Mouse (Mus musculus) G1E (cell line): ENCODE results near the gene Dip2b. TPM values are rescaled to one million over a fixed set of nuclear protein-coding genes. Genes with fewer than 3 reads are reported as not detected.

Experiments used
- ATAC-seq: 2 replicates; pipeline ENCODE4 v1.8.0; 2016; ENCODE audit warnings: mild to moderate bottlenecking; ENCODE audit not compliant: insufficient number of reproducible peaks, poor library complexity, low FRiP score, severe bottlenecking; ENCODE audit errors: extremely low read depth
- DNase-seq: peaks from one replicate; pipeline ENCODE4 v3.0.0; 2012; ENCODE audit warnings: low spot score
- H3K27me3 ChIP-seq: 2 replicates; pipeline ENCODE4 v1.6.1; 2012; ENCODE audit warnings: mild to moderate bottlenecking, low read length, inconsistent platforms; ENCODE audit not compliant: insufficient read depth
- H3K36me3 ChIP-seq: replicated peaks from 2 replicates; pipeline ENCODE3; 2012; ENCODE audit warnings: mild to moderate bottlenecking, inconsistent platforms
- H3K4me1 ChIP-seq: 2 replicates; pipeline ENCODE4 v1.6.1; 2012; ENCODE audit warnings: low read depth, low read length, inconsistent platforms, mixed read lengths; ENCODE audit not compliant: insufficient read depth
- H3K4me3 ChIP-seq: 2 replicates; pipeline ENCODE4 v1.5.1; 2012; ENCODE audit warnings: low read depth, mild to moderate bottlenecking, inconsistent platforms, low read length, moderate library complexity, mixed read lengths
- H3K9me3 ChIP-seq: replicated peaks from 2 replicates; pipeline ENCODE4 v1.6.1; 2012; ENCODE audit warnings: inconsistent platforms
- CTCF ChIP-seq: IDR thresholded peaks from 2 replicates; pipeline ENCODE4 v1.5.1; 2012; ENCODE audit warnings: low read depth, low read length, inconsistent platforms, mixed read lengths
- GATA1 ChIP-seq: IDR thresholded peaks from 2 replicates; pipeline ENCODE4 v1.6.1; 2012; ENCODE audit warnings: borderline replicate concordance, low read length, inconsistent platforms, mixed read lengths
- GATA2 ChIP-seq: IDR thresholded peaks from 2 replicates; pipeline ENCODE4 v1.6.1; 2012; ENCODE audit warnings: low read depth, low read length, inconsistent platforms, borderline replicate concordance
- POLR2AphosphoS5 ChIP-seq: IDR thresholded peaks from 2 replicates; pipeline ENCODE4 v1.6.1; 2012; ENCODE audit warnings: low read depth, low read length, inconsistent platforms; ENCODE audit not compliant: insufficient replicate concordance
- TAL1 ChIP-seq: conservative IDR thresholded peaks from 2 replicates; pipeline ENCODE4 v1.6.1; 2012; ENCODE audit warnings: low read depth, low read length, inconsistent platforms, mixed read lengths
- polyA plus RNA-seq: library from polyadenylated mRNA; stranded (reverse); fragments of >175 nt; gene quantifications from 2 replicates; pipeline ENCODE4 v1.2.3, GENCODE M21; 2012
- total RNA-seq, 2 experiments: library from RNA; stranded (forward) in 1 of 2; stranded (reverse) in 1 of 2; fragments of 200-1000 nt in 1 of 2; fragments of >200 nt in 1 of 2; fragmentation: Nextera tagmentation in 1 of 2; gene quantifications; 2 replicates each; pipeline ENCODE4 v1.2.3; 2014 to 2017

Dip2b gene
- total and polyA plus RNA-seq, 3 experiments: 4.4 to 36.8 (median 21.8) TPM

DNA sequence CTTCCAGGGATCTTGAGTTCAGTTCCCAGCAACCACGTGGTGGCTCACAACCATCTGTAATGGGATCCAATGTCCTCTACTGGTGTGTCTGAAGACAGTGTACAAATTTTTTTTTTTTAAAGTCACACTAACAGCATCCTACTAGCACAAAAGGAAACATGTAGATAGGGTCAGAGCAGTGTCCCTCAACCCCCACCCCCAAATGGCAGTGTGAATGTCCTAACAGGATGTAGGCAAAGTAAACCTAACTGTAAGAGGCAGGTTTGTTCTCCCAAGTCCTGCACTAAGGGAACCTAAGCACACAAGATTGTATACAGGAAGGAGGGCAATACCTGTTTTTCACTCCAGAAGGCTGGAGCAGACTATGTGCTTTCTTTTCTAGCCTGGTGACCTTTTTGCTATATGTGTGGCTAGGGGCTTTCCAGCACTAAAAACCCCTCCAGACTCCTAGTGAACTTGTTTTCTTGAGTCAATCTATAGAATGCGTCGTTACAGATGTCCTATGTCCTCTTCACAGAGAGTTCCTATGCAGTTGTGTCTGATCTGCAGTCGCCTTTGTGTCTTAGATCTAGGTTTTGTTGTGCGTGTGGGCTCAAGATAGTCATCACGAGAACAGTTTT lies 20.1 kb upstream of the Dip2b start:
- TF ChIP-seq GATA1 (no peak), POLR2AphosphoS5 (no peak), TAL1 (no peak), CTCF (no peak), GATA2 (no peak)
- peaks cover 46% of the 10 kb centered on the region for H3K36me3 ChIP-seq
- H3K9me3 ChIP-seq: no peaks in the 10 kb centered on the region
- no peak for DNase-seq
- no peak for ATAC-seq
- no peaks in the 10 kb centered on the region for H3K4me1 ChIP-seq
- no peaks in the 10 kb centered on the region for H3K27me3 ChIP-seq
- H3K4me3 ChIP-seq: no peak overlapping the region

DNA sequence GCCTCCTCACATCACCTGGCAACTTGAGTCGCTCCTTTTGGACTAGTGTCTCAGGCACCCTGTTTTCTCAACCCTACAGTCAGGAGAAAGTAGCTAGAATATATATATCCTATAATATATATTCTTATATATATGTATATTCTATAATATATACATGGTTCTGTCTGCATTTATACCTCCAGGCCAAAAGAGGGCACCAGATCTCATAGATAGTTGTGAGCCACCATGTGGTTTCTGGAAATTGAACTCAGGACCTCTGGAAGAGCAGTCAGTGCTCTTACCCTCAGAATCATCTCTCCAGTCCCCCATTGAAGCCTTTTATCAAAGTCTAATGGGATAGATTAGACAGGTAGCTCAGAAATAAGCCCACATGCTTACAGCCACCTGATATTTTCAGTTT lies 17.3 kb upstream of the Dip2b start:
- Histone ChIP-seq H3K4me3 (no peak overlapping the region), H3K27me3 (peaks cover 5% of the 10 kb centered on the region), H3K9me3 (no peaks in the 10 kb centered on the region), H3K4me1 (no peaks in the 10 kb centered on the region), H3K36me3 (peaks cover 39% of the 10 kb centered on the region)
- TF ChIP-seq GATA2 (no peak), TAL1 (no peak), GATA1 (no peak)
- ATAC-seq (no peak), DNase-seq (no peak)

- Histone ChIP-seq H3K4me3 (no peak overlapping the region), H3K27me3 (peaks cover 11% of the 10 kb centered on the region), H3K36me3 (peaks cover 26% of the 10 kb centered on the region), H3K9me3 (no peaks in the 10 kb centered on the region), H3K4me1 (no peaks in the 10 kb centered on the region)
- no peak for DNase-seq
- ATAC-seq: no peak
- TF ChIP-seq POLR2AphosphoS5: no peak
Measured at GRCm38 (mm10) chr15:100022923-100023322, 15.5 kb upstream of the Dip2b start.

DNA sequence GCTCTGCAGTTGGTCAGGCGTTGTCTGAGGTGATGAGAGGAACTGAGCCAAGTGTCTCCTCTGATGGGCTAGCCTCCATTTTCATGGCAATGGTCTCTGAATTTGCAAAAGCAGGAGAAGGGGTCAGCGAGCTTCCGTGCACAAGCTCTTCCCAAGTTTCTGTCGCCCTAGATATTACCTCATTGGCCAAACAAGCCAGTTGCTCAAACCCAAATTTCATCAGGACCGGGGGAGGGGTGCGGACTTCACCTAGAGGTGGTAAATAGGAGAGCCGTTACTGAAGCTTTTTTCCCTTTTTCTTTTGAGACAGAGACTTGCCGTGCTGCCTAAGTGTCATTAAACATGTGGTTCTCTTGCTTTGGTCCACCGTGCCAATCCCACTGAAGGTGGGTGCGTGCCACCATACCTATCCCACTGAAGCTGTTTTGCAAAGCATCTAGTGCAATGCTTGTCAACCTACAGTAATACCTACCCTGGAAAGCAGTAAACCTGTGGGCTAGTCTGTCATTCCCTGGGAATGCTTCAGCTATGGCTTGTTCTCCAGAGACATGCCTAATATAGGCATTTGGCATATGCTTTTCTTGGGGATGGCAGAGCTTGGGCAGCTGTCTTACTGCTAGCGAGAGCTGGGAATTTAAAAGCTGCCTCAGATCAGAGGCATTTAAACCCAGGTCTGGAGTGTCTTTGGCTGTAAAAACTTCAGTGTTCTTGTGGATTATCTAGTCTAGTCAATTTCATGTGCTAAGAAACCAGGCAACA lies 13.2 kb upstream of the Dip2b start:
- Histone ChIP-seq H3K4me3 (no peak overlapping the region), H3K9me3 (no peaks in the 10 kb centered on the region), H3K36me3 (peaks cover 8% of the 10 kb centered on the region), H3K27me3 (peaks cover 15% of the 10 kb centered on the region), H3K4me1 (no peaks in the 10 kb centered on the region)
- DNase-seq: no peak
- no peak for ATAC-seq
- TF ChIP-seq CTCF (no peak), GATA2 (no peak), POLR2AphosphoS5 (no peak), TAL1 (no peak), GATA1 (no peak)

GRCm38 (mm10) chr15:100028133-100028532 lies 10.3 kb upstream of the Dip2b start:
- ATAC-seq (no peak), DNase-seq (no peak)
- no peak for TF ChIP-seq POLR2AphosphoS5
- no peak for TF ChIP-seq TAL1
- TF ChIP-seq GATA2: no peak
- no peaks in the 10 kb centered on the region for H3K9me3 ChIP-seq
- H3K4me3 ChIP-seq: no peak overlapping the region
- H3K4me1 ChIP-seq: no peaks in the 10 kb centered on the region
- H3K36me3 ChIP-seq: no peaks in the 10 kb centered on the region
- peaks cover 21% of the 10 kb centered on the region for H3K27me3 ChIP-seq

- no peak overlapping the region for H3K4me3 ChIP-seq
- H3K4me1 ChIP-seq: peaks cover 2% of the 10 kb centered on the region
- H3K9me3 ChIP-seq: no peaks in the 10 kb centered on the region
- DNase-seq (no peak), ATAC-seq (no peak)
- no peaks in the 10 kb centered on the region for H3K36me3 ChIP-seq
- TF ChIP-seq CTCF: no peak
- no peak for TF ChIP-seq GATA2
- TF ChIP-seq TAL1: no peak
- TF ChIP-seq GATA1: no peak
- TF ChIP-seq POLR2AphosphoS5: no peak
- H3K27me3 ChIP-seq: peaks cover 23% of the 10 kb centered on the region
Measured at GRCm38 (mm10) chr15:100029497-100029896, 9.0 kb upstream of the Dip2b start.

GRCm38 (mm10) chr15:100029900-100030299 lies 8.6 kb upstream of the Dip2b start:
- H3K4me1 ChIP-seq: peaks cover 6% of the 10 kb centered on the region
- DNase-seq (no peak), ATAC-seq (no peak)
- no peak overlapping the region for H3K4me3 ChIP-seq
- no peaks in the 10 kb centered on the region for H3K36me3 ChIP-seq
- TF ChIP-seq POLR2AphosphoS5 (no peak), GATA1 (no peak), CTCF (no peak), GATA2 (no peak), TAL1 (no peak)
- H3K9me3 ChIP-seq: no peaks in the 10 kb centered on the region
- H3K27me3 ChIP-seq: peaks cover 24% of the 10 kb centered on the region
